Mouse (Mus musculus) liver, adult 2 months (tissue): ENCODE measurements around the gene Rnf157.

ENCODE experiments used
- CTCF ChIP-seq: fragments of 200-500 bp; IDR thresholded peaks from 2 replicates; pipeline ENCODE4 v1.5.1; 2011; ENCODE audit warnings: low read depth, low read length, control low read depth
- POLR2A ChIP-seq: fragments of 200-500 bp; IDR thresholded peaks from 2 replicates; pipeline ENCODE4 v1.6.1; 2011; ENCODE audit warnings: low read length, control low read depth; ENCODE audit not compliant: insufficient read depth; ENCODE audit errors: extremely low read depth

DNA sequence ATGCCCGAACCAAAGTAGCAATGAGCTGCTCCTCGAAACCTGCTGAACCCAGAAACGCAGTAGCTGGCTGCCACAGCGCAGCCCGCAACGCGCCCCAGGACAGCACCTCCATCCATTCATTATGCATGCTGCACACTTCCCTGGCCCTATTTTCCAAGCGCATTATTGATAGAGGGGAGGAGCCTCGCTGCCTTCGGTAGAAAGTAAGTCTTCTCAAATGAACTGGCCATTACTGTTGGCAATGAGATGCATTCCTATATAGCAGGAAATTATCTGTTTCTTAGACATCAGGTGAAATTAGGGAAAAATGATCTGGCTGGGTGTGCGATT lies 14.5 kb downstream of the Rnf157 start:
- no peak for TF ChIP-seq POLR2A
- TF ChIP-seq CTCF = no peak
